Mouse (Mus musculus) heart, embryonic 14.5 days (tissue): ENCODE data around the gene Negr1. TPM values are rescaled to one million over a fixed set of nuclear protein-coding genes. Genes with fewer than 3 reads are reported as not detected.

Experiments
- ATAC-seq: fragments of 200-750 bp; cut with Nextera tagmentation; 2 replicates; pipeline ENCODE4 v1.8.0; 2017; ENCODE audit warnings: low read depth, moderate TSS enrichment; ENCODE audit not compliant: insufficient number of reproducible peaks, insufficient read depth, low FRiP score
- H3K27ac ChIP-seq, 2 experiments: fragments of 200-500 bp in 1 of 2; fragments of 300-500 bp in 1 of 2; sonication (generic) in 1 of 2; replicated peaks in 1 of 2; 2 replicates each; pipeline ENCODE4 v1.5.1; 2012 to 2014; ENCODE audit warnings: low read depth in 2 of 2, low read length in 2 of 2, control low read depth in 1 of 2, mild to moderate bottlenecking in 1 of 2, mixed read lengths in 1 of 2; ENCODE audit not compliant: control insufficient read depth in 1 of 2, insufficient read depth in 1 of 2
- H3K27me3 ChIP-seq: fragments of 300-500 bp; sonication (generic); 2 replicates; pipeline ENCODE4 v1.6.1; 2014; ENCODE audit warnings: mild to moderate bottlenecking, low read length, control low read depth; ENCODE audit not compliant: control insufficient read depth, insufficient read depth
- H3K36me3 ChIP-seq: fragments of 300-500 bp; sonication (generic); 2 replicates; pipeline ENCODE4 v1.6.1; 2014; ENCODE audit warnings: mild to moderate bottlenecking, control low read depth, low read length, mixed read lengths; ENCODE audit not compliant: control insufficient read depth, insufficient read depth
- H3K4me1 ChIP-seq, 2 experiments: fragments of 200-500 bp in 1 of 2; fragments of 300-500 bp in 1 of 2; sonication (generic) in 1 of 2; 2 replicates each; pipeline ENCODE4 v1.6.1; 2012 to 2014; ENCODE audit warnings: low read length in 2 of 2, control low read depth in 1 of 2, mixed read lengths in 1 of 2; ENCODE audit not compliant: control insufficient read depth in 2 of 2, insufficient read depth in 2 of 2
- H3K4me2 ChIP-seq: fragments of 300-500 bp; sonication (generic); 2 replicates; pipeline ENCODE4 v1.6.1; 2014; ENCODE audit warnings: mild to moderate bottlenecking, low read length
- H3K4me3 ChIP-seq, 2 experiments: fragments of 200-500 bp in 1 of 2; fragments of 300-500 bp in 1 of 2; sonication (generic) in 1 of 2; 2 replicates each; pipeline ENCODE4 v1.5.1; 2012 to 2014; ENCODE audit warnings: low read length in 2 of 2, mild to moderate bottlenecking in 2 of 2, control low read depth in 1 of 2, low read depth in 1 of 2, moderate library complexity in 1 of 2; ENCODE audit not compliant: control insufficient read depth in 1 of 2, insufficient read depth in 1 of 2
- H3K9ac ChIP-seq: fragments of 300-500 bp; sonication (generic); 2 replicates; pipeline ENCODE4 v1.6.1; 2014; ENCODE audit warnings: mild to moderate bottlenecking, low read length
- H3K9me3 ChIP-seq: fragments of 300-500 bp; sonication (generic); 2 replicates; pipeline ENCODE4 v1.6.1; 2016; ENCODE audit warnings: low read length, control low read depth; ENCODE audit not compliant: control insufficient read depth
- WGBS: fragments of 180-500 bp; shearing (Covaris S2); extraction: QIAGEN DNeasy Blood & Tissue Kit; methylation state at CpG from one replicate; pipeline ENCODE4 v1.1.7; 2014; 5-methylcytosine and 5-hydroxymethylcytosine counted together
- polyA plus RNA-seq: library from polyadenylated mRNA; unstranded; fragments of >200 nt; fragmentation: Nextera tagmentation; extraction: Ambion mirVana; gene quantifications from 2 replicates; pipeline ENCODE4 v1.2.1, GENCODE M21; 2014

The Negr1 gene
- polyA plus RNA-seq, 1 experiment from 2014 or later, result 2.4 TPM

DNA sequence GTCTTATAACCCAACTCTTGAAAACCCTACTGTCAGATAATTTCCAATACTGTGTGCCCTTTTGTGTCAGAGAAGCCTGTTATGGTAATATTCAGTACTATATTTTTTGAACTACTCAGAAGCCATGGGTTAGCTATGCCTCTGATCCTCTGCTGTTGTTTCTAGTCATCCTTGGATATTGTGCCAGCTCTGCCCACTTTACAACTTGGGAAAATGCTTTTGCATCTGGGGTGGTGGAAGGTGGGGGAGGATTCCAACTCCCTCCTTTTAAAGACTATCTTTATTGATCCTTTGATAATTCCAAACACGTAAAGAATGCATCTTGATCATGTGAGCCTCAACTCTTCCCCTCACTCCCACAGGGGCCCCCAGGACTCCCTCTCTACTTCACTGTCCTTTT, 361.6 kb downstream of the Negr1 start:
- H3K27ac ChIP-seq, result no peak overlapping the region
- no peaks in the 10 kb centered on the region for H3K27me3 ChIP-seq
- H3K4me1 ChIP-seq, result no peaks in the 10 kb centered on the region; a peak in 1 of 4 replicates
- 63% methylated on average over 1 of the region's 1 CpGs for WGBS
- no peaks in the 10 kb centered on the region for H3K36me3 ChIP-seq
- H3K4me3 ChIP-seq, result no peak overlapping the region
- no peak for ATAC-seq
- H3K9ac ChIP-seq, result no peak overlapping the region
- H3K9me3 ChIP-seq, result no peaks in the 10 kb centered on the region
- no peak overlapping the region for H3K4me2 ChIP-seq

DNA sequence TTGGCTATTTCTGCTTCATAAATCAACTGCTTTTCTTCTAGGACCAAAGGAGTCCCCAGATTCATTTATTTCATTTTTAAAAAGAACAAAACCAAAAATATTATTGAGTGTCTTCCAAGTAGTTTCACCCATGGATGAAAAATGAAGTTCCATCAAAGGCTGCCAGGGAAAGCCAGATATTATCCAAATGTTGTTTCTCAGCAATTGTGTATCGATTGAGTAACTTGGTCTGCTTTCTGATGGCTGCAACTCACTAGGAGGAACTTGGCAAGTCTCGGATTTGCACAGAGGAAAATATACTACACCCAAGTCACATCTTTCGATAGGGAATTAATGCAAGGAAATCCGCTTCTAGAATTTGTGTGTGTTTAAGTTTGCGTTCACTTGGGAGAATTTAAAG, 363.5 kb downstream of the Negr1 start:
- H3K9me3 ChIP-seq, result no peaks in the 10 kb centered on the region
- WGBS, result 88% methylated on average over 5 of the region's 5 CpGs
- H3K4me1 ChIP-seq, result no peaks in the 10 kb centered on the region; a peak in 1 of 4 replicates
- no peak overlapping the region for H3K4me2 ChIP-seq
- no peak overlapping the region for H3K27ac ChIP-seq
- H3K4me3 ChIP-seq, result no peak overlapping the region
- no peaks in the 10 kb centered on the region for H3K27me3 ChIP-seq
- no peaks in the 10 kb centered on the region for H3K36me3 ChIP-seq
- ATAC-seq, result no peak
- no peak overlapping the region for H3K9ac ChIP-seq

DNA sequence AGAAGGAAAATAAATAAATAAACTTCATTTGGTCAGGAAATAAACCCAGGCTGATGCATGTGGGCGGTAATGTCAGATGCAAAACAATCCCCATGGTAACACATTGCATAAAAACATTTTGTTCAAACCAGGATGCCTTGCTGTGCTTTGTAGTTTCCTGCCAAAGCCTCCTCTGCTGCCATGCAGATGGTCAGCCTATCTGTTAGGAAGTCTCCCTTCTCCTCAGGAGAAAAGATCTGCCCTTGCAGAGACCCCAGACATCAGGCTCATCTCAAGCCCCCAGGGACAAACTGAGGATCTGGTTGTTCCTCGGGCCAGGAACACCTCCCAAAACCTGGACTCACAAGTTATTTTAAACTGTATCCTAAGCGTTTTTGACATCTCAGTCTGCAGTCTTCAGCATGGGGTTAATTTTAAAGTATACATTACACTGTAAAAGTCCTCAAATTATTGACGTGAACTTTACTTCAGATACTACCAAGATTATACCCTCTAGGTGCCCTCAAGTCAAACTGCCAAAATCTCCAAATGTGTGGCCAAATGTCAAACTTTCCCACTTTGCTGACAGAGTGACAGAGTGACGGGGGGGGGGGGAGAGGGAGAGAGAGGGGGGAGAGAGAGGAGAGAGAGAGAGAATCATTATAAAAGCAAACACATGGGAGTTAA, 366.9 kb downstream of the Negr1 start:
- no peak overlapping the region for H3K9ac ChIP-seq
- H3K27ac ChIP-seq, result no peak overlapping the region
- no peak overlapping the region for H3K4me2 ChIP-seq
- no peaks in the 10 kb centered on the region for H3K36me3 ChIP-seq
- no peaks in the 10 kb centered on the region for H3K9me3 ChIP-seq
- no peaks in the 10 kb centered on the region; a peak in 1 of 4 replicates for H3K4me1 ChIP-seq
- no peaks in the 10 kb centered on the region for H3K27me3 ChIP-seq
- WGBS, result 58% methylated on average over 5 of the region's 5 CpGs
- no peak overlapping the region for H3K4me3 ChIP-seq
- no peak for ATAC-seq

GRCm38 (mm10) chr3:156929062-156929397, 367.4 kb downstream of the Negr1 start:
- Histone ChIP-seq H3K4me1 (no peaks in the 10 kb centered on the region; a peak in 1 of 4 replicates), H3K36me3 (no peaks in the 10 kb centered on the region), H3K4me2 (no peak overlapping the region), H3K4me3 (no peak overlapping the region), H3K9ac (no peak overlapping the region), H3K27ac (no peak overlapping the region), H3K9me3 (no peaks in the 10 kb centered on the region), H3K27me3 (no peaks in the 10 kb centered on the region)
- WGBS, result 86% methylated on average over 3 of the region's 3 CpGs
- ATAC-seq, result no peak

GRCm38 (mm10) chr3:156929677-156930440, 368.3 kb downstream of the Negr1 start:
- Histone ChIP-seq H3K9ac (no peak overlapping the region), H3K4me3 (no peak overlapping the region), H3K36me3 (no peaks in the 10 kb centered on the region), H3K27ac (no peak overlapping the region), H3K27me3 (no peaks in the 10 kb centered on the region), H3K4me1 (no peaks in the 10 kb centered on the region; a peak in 1 of 4 replicates), H3K4me2 (no peak overlapping the region), H3K9me3 (no peaks in the 10 kb centered on the region)
- WGBS, result 81% methylated on average over 2 of the region's 2 CpGs
- no peak for ATAC-seq

- Histone ChIP-seq H3K4me1 (no peaks in the 10 kb centered on the region; a peak in 1 of 4 replicates), H3K36me3 (no peaks in the 10 kb centered on the region), H3K9ac (no peak overlapping the region), H3K9me3 (no peaks in the 10 kb centered on the region), H3K4me3 (no peak overlapping the region), H3K4me2 (no peak overlapping the region), H3K27me3 (no peaks in the 10 kb centered on the region), H3K27ac (no peak overlapping the region)
- ATAC-seq, result no peak
- 79% methylated on average over 2 of the region's 2 CpGs for WGBS
Measured at GRCm38 (mm10) chr3:156931011-156931410, 369.4 kb downstream of the Negr1 start.

- Histone ChIP-seq H3K4me3 (no peak overlapping the region), H3K27ac (no peak overlapping the region), H3K4me2 (no peak overlapping the region), H3K4me1 (no peaks in the 10 kb centered on the region; a peak in 1 of 4 replicates), H3K36me3 (no peaks in the 10 kb centered on the region), H3K27me3 (no peaks in the 10 kb centered on the region), H3K9me3 (no peaks in the 10 kb centered on the region), H3K9ac (no peak overlapping the region)
- ATAC-seq, result no peak
- 82% methylated on average over 1 of the region's 1 CpGs for WGBS
Measured at GRCm38 (mm10) chr3:156931540-156931939, 369.9 kb downstream of the Negr1 start.
